Mouse (Mus musculus) liver, postnatal 0 days (tissue): ENCODE results near the gene Borcs8.

Experiments used
- CTCF ChIP-seq: sonication (generic); IDR thresholded peaks from 2 replicates; pipeline ENCODE4 v1.5.1; 2016; ENCODE audit warnings: antibody characterized with exemption, low read depth
- EP300 ChIP-seq: IDR thresholded peaks from 2 replicates; pipeline ENCODE4 v1.6.1; 2016; ENCODE audit warnings: antibody characterized with exemption, low read depth, mild to moderate bottlenecking

DNA sequence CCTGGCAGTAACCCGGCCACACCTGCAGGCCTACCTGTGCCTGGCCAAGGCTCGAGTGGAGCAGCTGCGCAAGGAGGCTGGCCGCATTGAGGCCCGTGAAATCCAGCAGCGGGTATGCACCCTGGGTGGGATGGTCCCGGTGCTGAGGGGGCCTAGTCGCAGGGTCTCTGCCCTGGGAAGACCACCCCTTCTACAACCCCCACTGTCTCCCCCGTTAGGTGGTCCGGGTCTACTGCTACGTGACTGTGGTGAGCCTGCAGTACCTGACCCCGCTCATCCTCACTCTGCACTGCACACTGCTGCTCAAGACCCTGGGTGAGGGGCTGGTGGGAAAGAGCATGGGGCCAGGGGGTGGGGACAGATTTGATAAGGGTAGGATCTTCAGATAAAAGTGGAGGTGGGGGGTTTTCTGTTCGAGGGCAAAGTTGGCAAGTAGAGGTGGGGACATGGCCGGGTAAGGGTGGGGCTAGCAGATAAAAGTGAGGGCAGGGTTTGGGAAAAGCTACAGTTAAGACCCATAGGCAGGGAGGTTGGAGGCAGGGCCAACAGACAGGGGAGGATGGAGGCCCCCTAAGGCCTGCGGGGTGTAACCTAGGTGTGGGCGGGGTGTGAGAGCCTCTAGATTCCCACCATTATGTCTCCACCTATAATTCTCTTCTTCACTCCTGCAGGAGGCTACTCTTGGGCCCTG is 42.1 kb downstream of the Borcs8 start:
- no peak for TF ChIP-seq CTCF
- no peak for TF ChIP-seq EP300
